Mouse (Mus musculus) kidney, adult 9 months (tissue): ENCODE data around the gene Izumo4.

Experiments used
- DNase-seq: peaks from one replicate; pipeline ENCODE4 v3.0.0; 2022

Gene Izumo4

GRCm38 (mm10) chr10:80687850-80688249, 14.1 kb upstream of the Izumo4 start:
- peak; percentile 91 for DNase-seq

- DNase-seq: peak; percentile 34
These were observed 9.5 kb upstream of the Izumo4 start for GRCm38 (mm10) chr10:80692249-80693165.

DNA sequence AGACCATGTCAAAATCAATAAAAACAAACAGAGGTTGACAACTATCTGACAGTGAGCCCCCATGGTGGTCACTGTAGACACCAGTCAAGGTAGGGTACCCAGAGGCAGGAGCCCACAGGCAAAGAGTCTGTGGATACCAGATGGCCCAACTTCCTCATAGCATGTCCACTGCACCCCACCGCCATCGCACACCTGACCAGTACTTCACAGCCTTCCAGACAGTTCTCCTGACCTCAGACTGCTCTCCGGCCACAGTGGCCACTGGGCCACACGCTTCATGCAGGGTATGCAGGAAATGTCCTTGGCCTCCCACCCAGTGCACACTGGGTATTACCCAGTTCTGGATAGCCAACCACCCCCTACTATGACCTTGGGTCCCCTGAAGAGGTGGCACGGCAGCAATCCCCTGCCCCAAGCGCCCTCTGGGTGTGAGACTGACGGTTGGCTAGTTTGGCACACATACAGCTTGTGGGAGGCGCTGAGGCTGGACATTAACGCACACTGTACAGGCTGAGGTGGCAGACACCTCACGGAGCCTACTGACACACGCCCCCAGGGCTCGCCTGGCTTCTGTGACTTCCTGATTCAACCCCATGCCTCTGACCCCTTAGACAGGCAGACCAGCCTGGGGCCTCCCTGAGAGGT, 8.5 kb upstream of the Izumo4 start:
- DNase-seq: no peak

GRCm38 (mm10) chr10:80694159-80694938, 7.6 kb upstream of the Izumo4 start:
- no peak for DNase-seq

DNA sequence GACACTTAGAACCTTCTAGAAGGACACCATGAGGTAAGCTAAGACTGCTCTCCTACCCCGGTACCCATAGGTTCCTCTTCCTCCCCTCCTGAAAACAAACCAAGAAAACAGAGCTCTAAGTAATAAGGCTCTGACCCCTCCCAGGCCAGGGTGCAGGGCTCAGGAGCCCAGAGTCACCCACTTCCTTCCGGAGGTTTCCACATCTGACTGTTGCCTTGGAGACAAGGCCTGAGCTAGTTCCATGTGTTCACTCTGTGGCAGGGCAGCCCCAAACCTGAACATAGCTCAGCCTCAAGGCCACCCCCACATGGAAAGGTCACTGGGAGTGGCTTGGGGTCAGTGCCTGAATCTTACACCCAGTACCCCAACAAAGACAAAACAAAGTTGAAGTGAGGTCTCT, 6.8 kb upstream of the Izumo4 start:
- DNase-seq: peak; percentile 63

DNA sequence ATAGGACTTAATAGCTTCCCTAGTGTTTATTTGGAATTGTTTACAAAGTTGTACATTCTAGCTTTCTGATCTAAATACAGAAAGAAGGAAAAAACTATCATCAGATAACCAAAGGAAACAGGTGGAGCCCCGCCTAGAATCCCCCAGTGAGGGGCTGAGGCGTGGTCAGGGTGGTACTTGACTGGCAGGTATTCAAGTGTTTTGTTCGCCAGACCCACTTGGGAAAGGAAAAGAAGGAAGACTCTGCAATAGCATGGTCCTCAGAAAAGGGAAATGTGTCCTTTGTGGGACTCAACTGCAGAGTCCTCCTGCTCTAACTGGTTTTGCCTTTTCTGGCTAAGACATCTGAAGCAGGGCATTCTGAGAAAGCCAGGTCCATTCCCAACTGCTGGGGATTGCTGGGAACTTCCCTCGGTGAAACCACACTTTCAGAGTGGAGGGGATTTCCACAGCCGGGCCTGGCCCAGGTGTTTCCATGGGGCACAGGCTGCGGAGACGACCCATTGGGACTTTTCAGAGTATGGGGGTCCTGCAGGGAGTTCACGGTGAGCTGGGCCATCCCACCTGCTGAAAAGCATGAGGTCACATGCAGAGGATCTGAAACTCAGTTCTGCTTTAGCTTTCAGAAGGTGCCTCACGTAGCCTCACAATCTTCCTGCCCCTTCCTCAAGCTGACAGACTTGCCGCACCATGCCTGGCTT, 6.0 kb upstream of the Izumo4 start:
- DNase-seq: no peak

DNA sequence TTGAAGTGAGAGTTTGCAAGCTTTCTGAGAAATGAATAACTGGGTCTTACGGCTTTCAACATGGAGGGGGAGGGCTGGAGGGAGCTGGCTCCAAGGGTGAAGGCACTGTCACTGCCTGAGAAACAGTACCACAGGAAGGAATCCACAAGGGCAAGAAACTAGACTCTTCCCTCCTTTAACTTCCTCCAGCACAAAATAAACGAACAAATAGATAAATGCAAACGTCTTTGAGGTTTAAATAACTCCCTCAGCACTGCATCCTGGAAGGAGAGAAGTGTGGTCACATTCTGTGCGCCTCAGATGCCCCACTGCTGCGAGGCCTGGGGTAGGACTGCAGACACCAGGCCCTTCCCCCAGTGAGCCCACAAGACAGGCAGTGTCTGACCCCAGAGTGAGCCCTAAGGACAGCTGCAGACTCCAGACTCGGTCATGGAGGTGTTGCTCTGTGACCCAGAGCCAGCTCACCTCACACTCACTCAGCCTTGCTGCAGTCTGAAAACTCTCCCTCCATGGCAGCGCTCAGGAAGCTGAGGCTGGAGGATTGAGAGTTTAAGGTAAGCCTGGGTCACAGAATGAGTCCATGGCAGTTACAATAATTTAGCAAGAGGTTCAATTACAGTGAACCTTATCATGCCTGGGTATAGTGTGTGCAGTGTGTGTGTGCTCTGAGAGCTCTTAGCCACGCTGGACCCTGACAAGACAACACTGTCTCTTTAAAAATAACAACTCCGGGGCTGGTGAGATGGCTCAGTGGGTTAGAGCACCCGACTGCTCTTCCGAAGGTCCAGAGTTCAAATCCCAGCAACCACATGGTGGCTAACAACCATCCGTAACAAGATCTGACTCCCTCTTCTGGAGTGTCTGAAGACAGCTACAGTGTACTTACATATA, 5.2 kb upstream of the Izumo4 start:
- DNase-seq: peak; percentile 21

GRCm38 (mm10) chr10:80697393-80697787, 4.6 kb upstream of the Izumo4 start:
- DNase-seq: no peak

GRCm38 (mm10) chr10:80697812-80698211, 4.2 kb upstream of the Izumo4 start:
- no peak for DNase-seq

GRCm38 (mm10) chr10:80698605-80699004, 3.4 kb upstream of the Izumo4 start:
- no peak for DNase-seq

- DNase-seq: peak; percentile 22
These were observed 1.9 kb upstream of the Izumo4 start for GRCm38 (mm10) chr10:80700038-80700504.

DNA sequence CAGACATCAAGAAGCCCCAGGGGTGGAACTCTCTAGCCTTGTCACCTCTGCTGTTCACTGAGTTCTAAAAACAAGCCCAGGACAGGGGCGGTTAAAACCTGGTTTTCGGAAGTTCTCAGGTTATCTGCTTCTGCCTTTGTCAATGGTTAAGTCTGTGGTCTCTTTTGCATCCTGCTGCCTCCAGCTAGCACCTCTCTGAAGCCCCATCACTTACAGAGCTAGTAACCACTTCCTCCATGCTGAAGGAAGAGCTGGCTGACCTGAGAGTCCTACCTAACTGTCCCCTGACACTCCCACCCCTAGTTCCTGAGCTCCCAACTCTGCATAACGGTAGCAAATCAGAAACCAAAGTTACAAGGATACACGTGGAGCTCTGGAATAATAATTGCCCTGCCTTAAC, 1.3 kb upstream of the Izumo4 start:
- peak; percentile 17 for DNase-seq

DNA sequence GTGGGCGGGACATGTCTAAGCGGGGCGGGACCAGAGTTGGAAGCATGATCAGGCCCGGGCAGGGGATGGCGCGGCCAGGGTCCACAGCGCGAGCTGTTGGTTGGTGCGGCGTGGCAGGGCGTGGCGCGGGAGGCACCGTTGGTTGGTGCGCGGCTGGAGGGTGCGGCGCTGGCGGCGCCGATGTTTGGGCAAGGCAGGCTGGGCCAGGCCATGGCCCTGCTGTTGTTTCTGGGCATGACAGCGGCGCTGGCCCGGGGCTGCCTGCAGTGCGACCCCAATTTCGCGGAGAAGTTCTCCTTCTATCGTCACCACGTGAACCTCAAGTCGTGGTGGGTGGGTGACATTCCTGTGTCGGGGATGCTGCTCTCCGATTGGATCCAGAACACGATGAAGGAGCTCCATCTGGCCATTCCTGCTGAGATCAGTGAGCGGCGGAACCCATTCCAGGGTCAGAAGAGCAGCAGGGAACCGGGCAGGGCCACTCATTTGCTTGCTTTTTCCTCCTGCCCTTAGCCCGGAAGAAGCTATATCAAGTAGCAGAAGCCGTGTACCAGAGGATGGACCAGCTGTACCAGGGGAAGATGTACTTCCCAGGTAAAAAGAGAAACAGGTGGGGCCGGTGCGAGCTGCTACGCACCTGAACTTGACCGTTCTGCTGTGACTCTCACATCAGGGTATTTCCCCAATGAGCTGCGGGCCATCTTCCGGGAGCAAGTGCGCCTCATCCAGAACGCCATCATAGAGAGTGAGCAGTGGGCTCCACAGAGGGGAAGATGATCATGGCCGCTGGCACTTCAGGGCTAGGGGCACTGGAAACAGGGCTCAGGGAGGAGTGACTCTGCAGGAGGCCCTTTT, 779 bp downstream of the Izumo4 start:
- DNase-seq: peak; percentile 98

GRCm38 (mm10) chr10:80703643-80704042, 1.7 kb downstream of the Izumo4 start:
- DNase-seq: peak; percentile 24

- no peak for DNase-seq
These were observed 2.4 kb downstream of the Izumo4 start for GRCm38 (mm10) chr10:80704418-80704817.

- DNase-seq: peak; percentile 12
These were observed 3.0 kb downstream of the Izumo4 start for GRCm38 (mm10) chr10:80705033-80705432.

DNA sequence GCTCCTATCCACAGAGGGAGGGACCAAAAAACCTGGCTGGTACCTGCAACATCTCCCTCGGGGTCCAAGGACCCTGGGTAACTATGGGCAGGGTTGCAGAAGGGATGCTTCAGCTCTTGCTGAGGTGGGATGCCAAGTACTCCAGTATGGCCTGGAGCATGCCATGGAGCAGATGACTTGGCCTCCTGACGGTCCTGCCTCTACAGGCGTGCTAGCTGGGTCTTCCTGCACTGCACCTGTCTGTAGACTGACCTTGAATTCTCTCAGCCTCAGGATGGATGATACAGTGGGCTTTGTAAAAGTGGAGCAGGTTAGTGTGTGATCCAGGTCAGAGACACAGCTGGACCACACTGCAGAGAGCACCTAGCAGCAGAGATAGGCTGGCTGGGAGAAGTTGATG, 3.5 kb downstream of the Izumo4 start:
- no peak for DNase-seq

- no peak for DNase-seq
These were observed 8.8 kb downstream of the Izumo4 start for GRCm38 (mm10) chr10:80710834-80711233.

DNA sequence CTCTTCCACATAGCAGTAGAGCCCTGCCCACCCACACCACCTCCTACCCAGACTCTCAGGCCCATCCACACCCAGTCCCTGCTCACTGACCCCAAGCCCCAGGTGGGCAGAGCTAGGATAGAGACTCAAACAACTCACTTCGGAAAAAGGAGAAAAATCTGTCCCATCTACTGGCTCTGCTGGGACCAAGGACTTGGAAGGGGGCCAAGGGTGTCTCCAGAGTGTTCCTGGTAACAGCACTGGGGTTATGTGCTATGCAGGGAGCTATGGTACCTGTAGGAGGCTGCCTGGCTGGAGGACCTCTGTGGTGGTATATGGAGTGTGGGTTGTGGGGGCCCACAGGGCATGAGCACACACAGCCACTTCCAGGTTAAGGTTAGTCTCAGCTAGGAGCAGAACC, 15.3 kb downstream of the Izumo4 start:
- DNase-seq: no peak

GRCm38 (mm10) chr10:80727369-80728127, 25.6 kb downstream of the Izumo4 start:
- DNase-seq: no peak
